Mouse (Mus musculus): Measurements from ENCODE around the gene Foxc2. TPM values are rescaled to one million over a fixed set of nuclear protein-coding genes. Genes with fewer than 3 reads are reported as not detected.

Foxc2 gene
- polyA plus RNA-seq, 1 experiment: 0.16 TPM

DNA sequence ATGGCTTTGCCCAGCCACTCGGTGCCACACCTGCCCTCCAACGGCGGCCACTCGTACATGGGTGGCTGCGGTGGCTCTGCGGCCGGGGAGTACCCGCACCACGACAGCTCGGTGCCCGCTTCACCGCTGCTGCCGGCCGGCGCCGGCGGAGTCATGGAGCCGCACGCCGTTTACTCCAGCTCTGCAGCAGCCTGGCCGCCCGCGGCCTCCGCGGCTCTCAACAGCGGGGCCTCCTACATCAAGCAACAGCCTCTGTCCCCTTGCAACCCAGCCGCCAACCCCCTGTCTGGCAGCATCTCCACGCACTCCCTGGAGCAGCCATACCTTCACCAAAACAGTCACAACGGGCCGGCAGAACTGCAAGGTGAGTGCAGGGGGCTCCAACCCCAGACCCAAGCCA lies 31.0 kb upstream of the Foxc2 start:
- WGBS: 7% methylated on average over 30 of the region's 30 CpGs
- DNase-seq (ENCODE audit: low read depth, low spot score): no peak

DNA sequence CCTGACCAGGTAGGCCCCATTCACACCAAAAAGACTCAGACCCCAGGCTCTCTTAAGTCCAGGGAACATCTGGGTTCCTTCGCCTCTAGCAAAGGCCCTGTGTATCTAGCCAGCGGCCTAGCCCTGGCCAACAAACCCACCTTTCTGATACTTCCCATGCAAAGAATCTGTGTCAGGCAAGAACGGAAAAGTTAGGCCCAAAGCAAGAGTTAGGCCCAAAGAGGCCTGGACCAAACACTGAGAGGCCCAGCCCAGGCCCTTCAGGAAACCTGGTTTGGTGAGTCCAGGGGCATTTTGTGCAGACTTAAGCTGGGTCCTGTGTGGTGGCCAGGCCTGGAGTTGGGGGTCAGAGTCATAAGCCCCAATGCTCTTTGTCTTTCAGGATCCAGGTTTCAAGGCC lies 30.4 kb upstream of the Foxc2 start:
- no peak for DNase-seq (ENCODE audit: low read depth, low spot score)
- 71% methylated on average over 3 of the region's 3 CpGs for WGBS

DNA sequence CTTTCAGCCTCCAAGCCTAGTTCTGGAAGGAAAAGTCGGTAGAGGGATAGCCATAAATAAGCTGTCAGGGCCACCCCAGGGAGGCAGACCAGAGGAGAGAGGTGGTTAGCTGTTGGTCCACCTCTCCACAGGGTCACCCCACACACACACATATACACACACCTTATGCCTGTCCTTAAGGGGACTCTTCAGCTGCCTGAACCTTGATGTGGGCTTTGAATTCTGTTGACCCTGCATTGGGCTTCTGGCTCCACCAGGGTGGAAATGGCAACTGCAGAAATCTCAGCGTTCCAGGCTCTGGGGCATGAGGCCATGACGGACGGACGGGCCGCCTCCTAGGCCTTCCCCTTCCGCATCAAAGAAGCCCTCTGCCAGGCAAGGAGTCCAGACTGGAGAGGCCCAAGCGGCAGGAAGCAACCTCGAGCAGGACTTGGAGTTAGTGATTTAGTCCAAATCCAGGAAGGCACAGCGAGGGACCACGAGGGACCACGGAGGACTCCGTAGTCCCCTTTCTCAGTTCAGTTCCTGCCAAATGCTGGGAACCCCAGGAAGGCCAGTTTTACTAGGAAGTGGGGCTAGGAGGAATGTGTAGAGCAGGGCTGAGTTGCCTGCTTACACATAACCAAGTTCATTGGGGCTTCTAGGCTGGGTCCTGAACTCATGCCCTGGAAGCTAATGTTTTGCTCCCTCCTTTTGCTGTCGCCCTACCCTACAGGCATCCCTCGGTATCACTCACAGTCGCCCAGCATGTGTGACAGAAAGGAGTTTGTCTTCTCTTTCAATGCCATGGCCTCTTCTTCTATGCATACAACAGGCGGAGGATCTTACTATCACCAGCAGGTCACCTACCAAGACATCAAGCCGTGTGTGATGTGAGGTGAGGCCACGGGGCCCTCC lies 29.7 kb upstream of the Foxc2 start:
- 28% methylated on average over 19 of the region's 19 CpGs for WGBS
- DNase-seq (ENCODE audit: low read depth, low spot score): no peak

DNA sequence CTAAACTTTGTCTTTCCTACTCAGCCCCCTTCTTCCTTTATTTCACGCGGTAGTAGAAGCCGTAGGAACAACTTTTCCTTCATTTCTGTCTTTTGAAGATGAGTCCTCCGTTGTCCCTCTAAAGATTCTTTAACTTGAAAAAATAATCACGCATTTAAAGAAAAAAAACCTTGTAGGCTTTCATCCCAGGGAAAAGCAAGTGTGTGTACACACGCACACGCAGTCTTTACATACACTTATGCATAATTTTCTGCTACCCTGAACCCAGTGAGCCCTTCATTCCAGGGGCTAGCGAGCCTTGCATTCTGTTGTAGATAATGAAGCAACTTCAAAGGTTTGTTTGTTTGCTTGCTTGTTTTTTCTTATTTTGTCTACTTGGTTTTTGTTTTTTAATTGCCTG lies 27.7 kb upstream of the Foxc2 start:
- DNase-seq (ENCODE audit: low read depth, low spot score): no peak
- WGBS: 17% methylated on average over 8 of the region's 8 CpGs

DNA sequence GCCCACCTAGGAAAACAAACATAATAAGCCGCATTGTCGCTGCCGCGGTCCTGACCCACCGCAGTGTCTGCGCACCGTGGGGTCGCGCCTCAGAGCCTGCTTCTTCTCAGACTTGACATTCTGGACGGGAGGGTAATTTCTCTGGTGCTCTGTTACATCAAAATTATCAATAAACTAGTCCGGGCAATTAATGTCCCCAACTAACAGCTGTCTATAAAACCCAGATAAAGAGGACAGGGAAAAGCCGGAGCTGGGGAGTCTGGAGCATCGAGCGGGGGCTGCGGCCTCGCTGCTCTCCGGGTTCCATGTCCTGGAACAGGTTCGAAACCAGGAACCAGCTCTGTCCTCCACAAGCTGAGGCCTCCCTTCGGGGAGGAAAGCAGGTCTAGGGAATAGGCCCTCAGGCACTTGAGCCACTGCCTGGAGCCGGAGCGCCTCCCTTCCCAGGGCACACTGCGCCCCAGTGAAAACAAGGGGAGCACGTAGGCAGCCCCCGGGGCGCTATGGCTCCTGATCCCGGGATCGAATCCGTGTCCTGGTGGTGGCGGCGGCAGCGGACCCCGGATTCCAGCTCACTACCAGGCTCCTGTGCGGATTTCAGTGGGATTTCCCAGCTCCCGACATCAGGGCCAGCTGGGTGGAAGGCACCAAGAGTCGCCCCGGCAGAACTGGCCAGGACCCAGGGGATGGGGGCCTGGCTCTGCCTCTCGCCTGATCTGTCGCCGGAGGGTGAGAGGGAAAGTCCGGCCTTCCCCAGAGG lies 26.9 kb upstream of the Foxc2 start:
- no peak for DNase-seq (ENCODE audit: low read depth, low spot score)
- WGBS: 9% methylated on average over 40 of the region's 40 CpGs

DNA sequence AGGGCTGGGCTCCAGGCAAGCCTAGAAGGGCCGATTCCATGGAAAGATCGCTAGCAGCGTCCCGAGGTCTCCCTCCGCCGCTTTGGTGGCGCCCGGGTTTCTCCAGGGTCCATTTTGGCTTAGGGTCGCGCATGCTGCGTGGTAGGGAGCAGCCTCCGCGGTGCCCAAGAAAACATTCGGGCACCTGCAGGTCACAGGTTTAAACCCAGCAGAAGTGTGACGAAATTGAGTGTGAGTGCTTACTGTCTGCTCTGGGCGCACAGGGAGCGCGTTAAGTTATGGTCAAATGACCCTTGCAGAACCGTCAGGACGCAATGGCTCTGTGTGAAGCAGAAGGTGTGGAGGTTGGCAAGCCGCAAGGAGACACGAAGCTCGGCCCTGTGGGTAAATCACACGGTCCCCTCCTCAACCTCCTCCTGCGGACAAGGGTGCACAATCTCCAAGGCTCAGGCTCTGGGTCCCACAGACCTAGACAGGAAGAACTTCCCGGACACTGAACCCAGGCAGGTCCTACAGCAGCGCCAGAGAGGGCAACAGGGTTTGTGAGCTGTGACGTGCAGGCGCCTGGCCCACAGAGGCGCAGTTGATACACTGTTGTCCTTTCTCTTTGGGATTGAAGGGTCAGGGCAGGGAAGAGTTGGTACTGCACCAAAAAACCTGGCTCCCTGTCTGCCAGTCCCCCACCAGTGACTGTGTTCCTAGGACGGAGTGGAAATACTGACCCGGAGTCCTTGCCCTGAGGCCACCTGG lies 26.2 kb upstream of the Foxc2 start:
- 7% methylated on average over 32 of the region's 32 CpGs for WGBS
- DNase-seq (ENCODE audit: low read depth, low spot score): no peak

DNA sequence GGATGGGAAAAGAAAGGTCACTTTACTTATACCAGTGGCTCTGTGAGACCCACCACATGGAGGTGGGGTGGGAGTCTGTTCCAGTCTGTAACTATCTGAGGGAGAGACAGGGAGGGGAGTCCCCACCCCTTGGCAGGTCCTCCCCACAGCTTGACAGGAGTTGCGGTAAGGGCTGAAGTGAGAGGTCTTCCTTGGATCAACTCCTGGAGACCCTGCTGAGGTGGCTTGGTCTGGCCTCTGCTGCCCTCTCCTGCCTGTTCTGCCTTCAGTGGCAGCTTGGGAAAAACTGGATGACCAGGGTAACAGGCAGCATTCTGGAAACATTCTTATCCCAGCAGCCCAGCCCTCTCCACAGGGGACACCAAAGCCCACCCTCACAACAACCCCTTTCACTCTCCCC lies 25.3 kb upstream of the Foxc2 start:
- WGBS: 0% methylated on average over 1 of the region's 1 CpGs
- no peak for DNase-seq (ENCODE audit: low read depth, low spot score)

DNA sequence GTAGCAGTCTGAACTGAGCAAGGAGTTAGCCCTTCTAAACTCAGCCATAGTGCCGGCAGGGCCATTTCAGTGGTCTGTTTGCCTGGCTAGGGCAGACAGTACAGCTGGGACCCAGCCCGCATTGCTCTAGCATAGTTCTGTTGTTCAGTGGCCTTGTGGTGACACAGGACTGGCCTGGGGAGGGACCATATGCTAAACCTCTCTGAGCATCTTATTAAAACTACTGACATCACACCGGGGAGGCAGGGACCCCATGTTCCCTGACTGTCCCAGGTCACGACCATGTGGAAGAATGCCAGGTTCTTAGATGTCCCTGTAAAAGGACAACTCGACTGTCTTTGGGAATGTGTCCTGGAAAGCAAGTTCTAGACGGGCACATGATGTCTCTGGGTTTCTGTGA lies 23.8 kb upstream of the Foxc2 start:
- DNase-seq (ENCODE audit: low read depth, low spot score): no peak
- 21% methylated on average over 6 of the region's 6 CpGs for WGBS

DNA sequence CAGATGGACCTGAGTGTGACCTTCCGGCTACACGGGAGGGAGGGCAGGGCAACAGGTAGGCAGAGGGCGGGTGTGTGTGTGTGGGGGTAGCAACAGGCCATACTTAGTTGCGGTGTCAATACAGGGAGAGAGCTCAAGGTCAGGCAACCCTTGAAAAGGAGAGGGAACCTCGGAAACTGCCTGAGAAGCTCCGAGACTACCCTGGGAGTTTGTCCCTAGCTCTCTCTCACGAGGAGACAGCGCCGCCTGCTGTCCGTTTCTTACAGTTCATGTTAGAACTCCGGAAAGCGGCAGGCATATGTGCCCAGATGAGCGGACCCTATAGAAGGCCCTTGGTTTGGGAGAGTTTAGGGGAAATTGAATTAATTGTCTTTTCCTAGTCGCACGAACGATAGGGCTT lies 23.3 kb upstream of the Foxc2 start:
- peak; percentile 76 for DNase-seq (ENCODE audit: low read depth, low spot score)
- 2% methylated on average over 16 of the region's 16 CpGs for WGBS

DNA sequence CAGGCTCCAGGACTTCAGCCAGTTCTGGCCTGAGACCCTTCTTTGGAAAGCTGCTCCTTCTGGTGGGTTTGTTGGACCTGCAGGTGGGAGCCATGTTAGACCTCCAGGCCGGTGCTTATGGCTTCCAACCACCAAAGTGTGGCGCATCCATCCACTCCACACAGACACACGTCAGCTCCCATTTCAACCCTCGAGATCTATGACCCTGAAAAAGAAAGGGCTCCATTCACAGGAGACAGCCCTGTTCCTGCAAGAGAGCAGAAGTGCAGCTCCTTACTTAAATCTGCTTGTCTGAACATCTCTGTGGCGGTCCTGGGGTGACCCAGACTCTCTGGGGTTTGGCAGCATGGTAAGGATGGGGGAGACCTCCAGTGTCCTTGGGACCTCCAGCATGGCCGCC lies 22.5 kb upstream of the Foxc2 start:
- 47% methylated on average over 6 of the region's 6 CpGs for WGBS
- no peak for DNase-seq (ENCODE audit: low read depth, low spot score)

DNA sequence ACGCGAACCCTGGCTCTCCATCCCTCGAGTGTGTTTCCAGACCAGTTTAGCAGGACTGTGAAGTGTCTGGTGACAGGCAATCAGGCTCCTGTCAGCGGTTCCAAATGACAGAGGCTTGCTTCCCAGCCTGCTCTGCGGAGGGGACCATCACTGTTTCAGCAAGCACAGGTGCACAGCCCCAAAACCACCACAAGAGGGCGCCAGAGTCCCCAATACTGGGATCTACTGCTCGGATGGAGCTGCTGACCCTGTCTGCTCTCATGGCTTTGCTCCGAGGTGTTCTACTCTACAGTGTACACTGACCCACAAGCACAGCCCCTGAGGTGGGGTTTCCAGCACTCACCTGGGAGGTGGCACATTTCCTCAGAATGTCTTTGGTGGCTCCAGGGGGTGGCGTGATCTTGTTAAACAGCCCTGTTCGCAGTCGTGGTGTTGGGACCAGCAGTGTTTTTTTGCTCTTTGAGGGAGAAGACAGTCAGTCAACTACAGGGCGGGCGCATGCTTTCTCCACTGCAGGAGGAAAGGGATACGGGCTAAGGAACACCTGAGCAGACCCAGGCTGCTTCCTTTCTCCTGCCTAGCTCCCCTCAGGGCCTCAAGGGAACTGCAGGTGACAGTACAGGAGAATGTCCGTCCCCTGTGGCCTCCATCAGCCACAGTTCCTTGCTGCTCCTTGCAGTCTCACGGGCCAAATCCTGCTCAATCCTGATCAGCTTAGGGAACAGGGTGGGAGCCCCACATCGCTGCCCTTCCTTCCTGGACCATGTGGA lies 11.7 kb upstream of the Foxc2 start:
- WGBS: 53% methylated on average over 17 of the region's 17 CpGs
- peak; percentile 43 for DNase-seq (ENCODE audit: low read depth, low spot score)

DNA sequence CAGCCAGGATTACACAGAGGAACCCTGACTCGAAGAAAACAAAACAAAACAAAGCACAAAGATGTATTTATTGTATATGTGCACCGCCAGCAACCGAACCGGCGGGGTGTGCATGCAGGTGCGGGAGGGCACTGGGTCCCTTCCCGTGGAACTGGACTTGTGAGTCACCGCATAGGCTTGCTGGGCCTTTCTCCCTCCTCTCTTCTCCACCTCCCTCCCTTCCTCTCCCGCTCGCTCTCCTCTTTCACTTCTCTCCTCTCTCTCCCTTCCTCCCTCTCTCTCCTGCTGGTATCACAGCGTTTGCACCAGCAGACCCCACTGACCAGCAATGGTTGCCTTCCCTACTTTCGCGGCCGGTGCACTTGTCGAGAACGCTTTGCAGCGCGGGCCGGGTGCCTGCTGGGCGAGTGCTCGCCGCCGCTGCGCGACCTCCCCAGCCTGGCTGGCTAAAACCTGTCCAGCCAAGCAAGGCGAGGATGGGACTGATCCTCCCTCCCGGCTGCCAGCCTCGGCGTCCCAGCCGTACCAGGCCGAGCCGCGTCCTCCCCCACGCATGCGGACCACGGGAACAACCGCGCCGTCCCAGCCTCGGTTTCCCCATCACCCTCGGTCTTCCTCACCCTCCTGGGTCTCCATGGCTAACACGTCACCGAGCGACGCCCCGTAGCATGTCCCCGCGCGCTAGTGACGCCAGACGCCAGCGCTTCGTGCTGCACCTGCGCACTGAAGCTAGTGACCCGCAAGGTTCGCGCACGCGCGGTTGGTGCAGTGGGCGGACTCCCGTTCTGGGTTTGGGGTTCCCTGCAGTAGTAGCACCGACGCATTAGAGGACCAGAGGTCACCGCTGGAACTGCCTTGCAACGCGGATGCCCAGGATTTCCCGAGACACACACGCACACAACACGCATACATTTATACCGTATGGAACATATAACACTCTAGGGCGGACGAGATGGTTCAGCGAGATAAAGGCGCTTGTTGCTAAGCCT lies 8.0 kb upstream of the Foxc2 start, which contains the start of gene Mthfsd:
TSS of gene Mthfsd (minus strand) at position 725 of the 989 bp plus-strand sequence.
- DNase-seq (ENCODE audit: low read depth, low spot score): peak; percentile 94
- 1% methylated on average over 75 of the region's 75 CpGs for WGBS

DNA sequence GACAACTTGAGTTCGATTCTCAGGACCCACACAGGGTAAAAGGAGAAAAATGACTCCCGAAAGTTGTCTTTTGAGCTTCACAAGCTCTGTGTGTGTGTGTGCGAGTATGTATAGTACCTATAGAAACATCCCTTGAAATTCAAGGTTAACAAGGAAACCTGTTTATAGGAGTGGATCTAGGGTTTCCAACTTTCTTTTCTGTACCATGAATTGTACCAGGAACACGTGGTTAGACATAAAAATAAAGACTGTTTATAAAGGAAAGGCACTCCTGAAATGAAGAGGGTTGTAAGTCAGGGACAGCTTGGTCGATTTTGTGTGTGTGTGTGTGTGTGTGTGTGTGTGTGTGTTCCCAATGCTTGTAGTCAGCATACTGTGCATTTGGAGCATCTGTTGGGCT lies 7.3 kb upstream of the Foxc2 start:
- no peak for DNase-seq (ENCODE audit: low read depth, low spot score)
- 5% methylated on average over 5 of the region's 5 CpGs for WGBS

DNA sequence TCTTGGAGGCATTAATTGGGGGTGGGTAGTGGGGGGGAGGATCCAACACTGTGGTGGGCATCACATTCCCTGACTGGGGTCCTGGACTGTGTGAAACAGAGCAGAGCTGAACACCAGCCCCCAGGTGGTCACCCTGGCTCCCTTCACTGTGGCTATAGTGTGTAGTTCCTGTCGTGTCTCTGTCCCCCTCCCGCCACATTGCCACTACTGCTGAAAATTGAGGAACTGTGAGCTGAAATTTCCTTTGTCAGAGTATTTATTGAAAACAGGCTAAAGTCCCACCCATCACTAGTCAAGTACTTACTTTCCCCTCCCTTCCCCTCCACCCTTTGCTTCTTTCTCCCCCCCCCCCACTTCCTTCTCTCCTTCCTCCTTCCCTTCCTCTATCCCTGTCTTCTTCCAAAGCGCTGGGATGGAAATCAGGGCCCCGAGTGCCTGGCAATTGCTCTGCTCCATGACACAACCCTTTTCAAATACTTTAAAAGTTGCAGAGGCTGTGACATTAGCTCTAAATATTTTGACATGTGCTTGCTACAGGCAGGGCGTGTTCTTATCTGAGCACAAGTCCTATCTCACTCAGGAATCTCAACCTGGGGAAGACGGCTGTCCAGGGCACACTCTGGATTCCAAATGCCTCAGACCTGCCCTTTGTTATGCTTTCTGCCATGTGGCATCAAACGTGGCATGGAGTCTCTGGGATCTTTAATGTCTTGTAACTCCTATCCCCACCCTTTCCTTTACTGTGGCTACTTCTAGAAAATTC lies 4.6 kb upstream of the Foxc2 start:
- 35% methylated on average over 7 of the region's 7 CpGs for WGBS
- no peak for DNase-seq (ENCODE audit: low read depth, low spot score)

DNA sequence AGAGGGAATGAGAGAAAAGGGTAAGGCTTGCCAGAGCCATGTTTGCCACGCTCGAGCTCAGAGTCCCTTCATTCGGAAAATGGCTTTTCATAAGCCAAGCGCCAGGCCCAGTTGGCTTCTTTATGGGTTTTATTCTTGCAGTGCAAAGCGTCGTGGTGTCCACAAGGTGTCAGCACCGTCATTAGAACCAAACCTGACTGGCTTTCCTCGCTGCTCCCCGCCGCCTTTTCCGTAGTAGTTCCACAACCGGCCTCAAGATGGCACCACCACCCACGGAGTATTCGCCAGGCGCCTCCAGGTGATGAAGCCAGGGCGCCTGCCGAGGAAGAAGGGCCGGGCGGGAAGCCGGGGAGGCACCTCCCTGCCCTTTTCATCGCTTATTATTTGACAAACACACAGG lies 2.7 kb upstream of the Foxc2 start:
- WGBS: under 1% methylated on average over 21 of the region's 21 CpGs

DNA sequence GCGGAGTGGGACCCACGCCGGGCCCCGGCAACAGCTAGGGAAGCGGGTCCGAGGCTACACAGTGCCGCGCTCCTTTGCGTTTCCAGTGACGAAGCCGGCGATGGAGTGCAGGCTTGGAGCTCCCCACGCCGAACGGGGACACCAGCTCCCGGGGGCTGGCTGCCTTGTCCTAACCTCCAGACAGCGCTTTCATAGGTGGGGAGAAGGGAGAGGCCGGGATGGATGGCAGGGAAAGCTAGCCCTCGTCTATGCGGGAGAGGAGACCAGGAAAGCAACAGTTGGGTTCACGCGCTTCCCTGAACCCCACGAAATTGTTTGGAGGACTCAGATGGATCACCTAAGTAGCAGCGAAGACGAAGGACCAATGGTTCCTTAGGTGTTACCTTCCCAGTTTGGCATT lies 835 bp upstream of the Foxc2 start:
- 5% methylated on average over 25 of the region's 25 CpGs for WGBS

More for the DNA sequence above, 2.7 kb upstream of the Foxc2 start:
- DNase-seq (ENCODE audit: low read depth, low spot score): peak; percentile 88

DNA sequence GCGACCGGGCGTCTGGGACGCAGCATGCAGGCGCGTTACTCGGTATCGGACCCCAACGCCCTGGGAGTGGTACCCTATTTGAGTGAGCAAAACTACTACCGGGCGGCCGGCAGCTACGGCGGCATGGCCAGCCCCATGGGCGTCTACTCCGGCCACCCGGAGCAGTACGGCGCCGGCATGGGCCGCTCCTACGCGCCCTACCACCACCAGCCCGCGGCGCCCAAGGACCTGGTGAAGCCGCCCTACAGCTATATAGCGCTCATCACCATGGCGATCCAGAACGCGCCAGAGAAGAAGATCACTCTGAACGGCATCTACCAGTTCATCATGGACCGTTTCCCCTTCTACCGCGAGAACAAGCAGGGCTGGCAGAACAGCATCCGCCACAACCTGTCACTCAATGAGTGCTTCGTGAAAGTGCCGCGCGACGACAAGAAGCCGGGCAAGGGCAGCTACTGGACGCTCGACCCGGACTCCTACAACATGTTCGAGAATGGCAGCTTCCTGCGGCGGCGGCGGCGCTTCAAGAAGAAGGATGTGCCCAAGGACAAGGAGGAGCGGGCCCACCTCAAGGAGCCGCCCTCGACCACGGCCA lies 717 bp downstream of the Foxc2 start:
- 3% methylated on average over 55 of the region's 55 CpGs for WGBS
- no peak for DNase-seq (ENCODE audit: low read depth, low spot score)

More for the DNA sequence above, 835 bp upstream of the Foxc2 start:
- DNase-seq (ENCODE audit: low read depth, low spot score): no peak
